Mouse (Mus musculus) limb, embryonic 15.5 days (tissue): ENCODE results near the gene Gm10318. TPM values are rescaled to one million over a fixed set of nuclear protein-coding genes. Genes with fewer than 3 reads are reported as not detected.

ENCODE experiments used
- ATAC-seq: fragments of 200-750 bp; cut with Nextera tagmentation; 2 replicates; pipeline ENCODE4 v1.8.0; 2017; ENCODE audit warnings: low read depth, moderate TSS enrichment; ENCODE audit not compliant: insufficient number of reproducible peaks, low FRiP score, low TSS enrichment
- H3K27ac ChIP-seq: fragments of 300-500 bp; sonication (generic); 2 replicates; pipeline ENCODE4 v1.5.1; 2015; ENCODE audit warnings: moderate library complexity, mild to moderate bottlenecking, inconsistent platforms
- H3K27me3 ChIP-seq: fragments of 300-500 bp; sonication (generic); 2 replicates; pipeline ENCODE4 v1.6.1; 2015; ENCODE audit warnings: inconsistent platforms
- H3K36me3 ChIP-seq: fragments of 300-500 bp; sonication (generic); 2 replicates; pipeline ENCODE4 v1.6.1; 2015; ENCODE audit warnings: inconsistent platforms
- H3K4me1 ChIP-seq: fragments of 300-500 bp; sonication (generic); 2 replicates; pipeline ENCODE4 v1.6.1; 2015; ENCODE audit warnings: inconsistent platforms
- H3K4me2 ChIP-seq: fragments of 300-500 bp; sonication (generic); 2 replicates; pipeline ENCODE4 v1.6.1; 2015; ENCODE audit warnings: mild to moderate bottlenecking, inconsistent platforms
- H3K4me3 ChIP-seq: fragments of 300-500 bp; sonication (generic); 2 replicates; pipeline ENCODE4 v1.5.1; 2015; ENCODE audit warnings: mild to moderate bottlenecking, inconsistent platforms
- H3K9ac ChIP-seq: fragments of 300-500 bp; sonication (generic); 2 replicates; pipeline ENCODE4 v1.6.1; 2015; ENCODE audit warnings: inconsistent platforms
- H3K9me3 ChIP-seq: fragments of 300-500 bp; sonication (generic); 2 replicates; pipeline ENCODE4 v1.6.1; 2016; ENCODE audit warnings: inconsistent platforms
- WGBS: fragments of 180-500 bp; shearing (Covaris S2); methylation state at CpG from one replicate; pipeline ENCODE4 v1.1.7; 2015; 5-methylcytosine and 5-hydroxymethylcytosine counted together
- polyA plus RNA-seq: library from polyadenylated mRNA; unstranded; fragments of >200 nt; fragmentation: Nextera tagmentation; extraction: Ambion mirVana; gene quantifications from 2 replicates; pipeline ENCODE4 v1.2.1, GENCODE M21; 2015

The Gm10318 gene
- polyA plus RNA-seq, 1 experiment from 2014 or later: not detected

DNA sequence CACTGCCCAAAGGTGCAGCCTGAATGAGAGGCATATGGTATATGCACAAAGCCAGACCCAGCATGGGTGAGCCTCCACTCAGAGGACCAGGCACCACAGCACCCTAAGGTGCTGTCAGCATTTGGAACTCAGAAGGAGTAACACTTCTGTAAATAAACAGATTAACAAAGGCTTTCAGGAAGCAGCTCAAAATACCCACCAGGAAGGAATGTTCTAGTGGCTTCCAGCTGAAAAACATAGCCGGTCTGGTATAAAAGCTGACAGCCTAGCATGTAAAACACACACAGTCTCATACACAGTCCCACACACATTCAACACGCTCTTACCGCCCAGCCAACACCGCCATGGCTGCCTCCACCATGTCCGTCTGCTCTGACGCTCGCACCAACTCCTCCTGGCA, 9.0 kb downstream of the Gm10318 start, which contains the start of gene Gm3285:
TSS of gene Gm3285 (plus strand) at position 301 of the 400 bp plus-strand sequence.
- WGBS: 58% methylated on average over 7 of the region's 7 CpGs
- Histone ChIP-seq H3K4me3 (no peak within 1 kb of the TSS), H3K4me2 (no peak within 1 kb of the TSS), H3K4me1 (0 out of 2 replicates have a peak, but pooled peaks cover 9% of the 10 kb centered on the region), H3K27ac (no peak within 1 kb of the TSS), H3K36me3 (no peaks in the 10 kb centered on the region), H3K9me3 (no peaks in the 10 kb centered on the region), H3K27me3 (no peaks in the 10 kb centered on the region), H3K9ac (no peak within 1 kb of the TSS)
- ATAC-seq: no peak

DNA sequence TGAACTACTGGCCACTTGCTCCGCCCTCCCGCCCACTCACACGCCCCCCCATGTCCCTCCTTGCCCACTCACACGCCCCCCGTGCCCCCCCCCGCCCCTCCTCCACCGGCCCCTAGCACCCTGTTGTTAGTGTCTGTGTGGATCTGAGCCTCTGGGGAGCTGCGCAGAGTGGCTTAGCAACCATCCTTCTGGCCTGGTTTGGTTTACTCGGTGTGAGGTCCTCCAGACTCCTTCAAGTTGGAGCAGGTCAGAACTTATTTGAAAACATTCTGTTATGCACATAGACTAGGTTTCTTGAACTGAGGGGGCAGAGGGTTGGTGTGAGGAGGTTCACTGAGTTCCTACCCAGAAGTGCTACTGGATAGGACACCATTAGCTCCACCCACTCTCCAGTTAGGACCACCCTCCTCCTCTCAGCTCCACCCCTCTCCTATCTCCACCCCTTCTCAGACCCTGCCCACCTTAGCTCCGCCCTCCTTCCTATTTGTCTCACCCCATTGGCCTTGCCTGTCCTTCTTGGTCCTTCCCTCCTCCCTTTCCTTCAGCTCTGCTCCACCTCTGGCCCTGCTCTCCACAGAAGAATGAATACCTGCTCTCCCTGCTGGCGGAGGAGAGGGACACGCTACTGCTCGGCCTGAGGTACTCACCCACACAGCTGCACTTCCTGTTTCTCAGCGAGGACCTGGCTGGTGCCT, 11.6 kb downstream of the Gm10318 start:
- no peaks in the 10 kb centered on the region for H3K36me3 ChIP-seq
- no peak overlapping the region for H3K9ac ChIP-seq
- no peaks in the 10 kb centered on the region for H3K9me3 ChIP-seq
- WGBS: 27% methylated on average over 14 of the region's 14 CpGs
- H3K27ac ChIP-seq: no peak overlapping the region
- H3K4me1 ChIP-seq: 0 out of 2 replicates have a peak, but pooled peaks cover 9% of the 10 kb centered on the region
- ATAC-seq: peak; percentile 78
- 0 out of 2 replicates have a peak overlapping the region, but pooled peaks have one; percentile 19 for H3K4me3 ChIP-seq
- H3K4me2 ChIP-seq: peak overlapping the region; percentile 38
- H3K27me3 ChIP-seq: no peaks in the 10 kb centered on the region

DNA sequence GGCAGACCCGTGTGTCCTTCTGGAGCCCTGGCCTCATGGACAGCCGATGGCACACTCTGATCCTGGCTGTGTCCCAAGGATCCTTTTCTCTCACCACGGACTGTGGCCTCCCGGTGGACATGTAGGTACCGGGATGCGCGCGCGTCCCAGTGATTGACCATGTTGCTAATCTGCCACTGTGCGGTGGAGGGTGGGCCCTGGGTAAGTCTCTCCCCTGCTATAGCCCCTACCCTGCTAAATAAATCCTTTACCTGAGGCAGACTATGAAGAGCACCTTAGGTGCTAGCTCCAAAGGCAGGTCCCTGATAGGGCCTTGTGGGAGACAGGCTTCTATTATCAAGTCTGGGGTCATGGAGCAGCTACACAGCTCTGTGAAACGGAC, 12.1 kb downstream of the Gm10318 start:
- no peaks in the 10 kb centered on the region for H3K27me3 ChIP-seq
- H3K4me2 ChIP-seq: peak overlapping the region; percentile 38
- H3K4me1 ChIP-seq: 0 out of 2 replicates have a peak, but pooled peaks cover 9% of the 10 kb centered on the region
- H3K27ac ChIP-seq: no peak overlapping the region
- no peak overlapping the region for H3K9ac ChIP-seq
- no peak for ATAC-seq
- H3K36me3 ChIP-seq: no peaks in the 10 kb centered on the region
- WGBS: 19% methylated on average over 11 of the region's 11 CpGs
- 0 out of 2 replicates have a peak overlapping the region, but pooled peaks have one; percentile 19 for H3K4me3 ChIP-seq
- H3K9me3 ChIP-seq: no peaks in the 10 kb centered on the region

DNA sequence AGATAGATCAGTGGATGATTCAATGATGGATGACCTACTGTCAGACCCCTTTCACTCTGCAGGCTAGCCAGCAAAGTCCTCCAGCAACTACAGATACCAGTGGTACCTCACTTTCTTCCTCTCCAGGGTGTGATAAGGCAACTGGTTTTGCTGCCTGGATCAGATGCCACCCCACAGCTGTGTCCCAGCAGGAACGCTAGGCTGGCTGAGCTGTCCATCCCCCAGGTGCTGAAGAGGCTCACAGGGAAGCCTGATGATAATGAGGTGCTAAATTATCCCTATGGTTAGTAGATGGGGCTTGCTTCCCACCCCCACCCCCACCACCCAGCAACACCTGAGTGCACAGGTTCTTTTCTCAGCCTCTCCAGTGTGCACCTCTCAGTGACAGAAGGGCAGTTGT, 14.9 kb downstream of the Gm10318 start:
- Histone ChIP-seq H3K4me1 (0 out of 2 replicates have a peak, but pooled peaks cover 9% of the 10 kb centered on the region), H3K4me2 (no peak overlapping the region), H3K36me3 (no peaks in the 10 kb centered on the region), H3K9me3 (no peaks in the 10 kb centered on the region), H3K27me3 (no peaks in the 10 kb centered on the region), H3K27ac (no peak overlapping the region), H3K4me3 (no peak overlapping the region), H3K9ac (no peak overlapping the region)
- WGBS: 8% methylated on average over 1 of the region's 1 CpGs
- no peak for ATAC-seq

DNA sequence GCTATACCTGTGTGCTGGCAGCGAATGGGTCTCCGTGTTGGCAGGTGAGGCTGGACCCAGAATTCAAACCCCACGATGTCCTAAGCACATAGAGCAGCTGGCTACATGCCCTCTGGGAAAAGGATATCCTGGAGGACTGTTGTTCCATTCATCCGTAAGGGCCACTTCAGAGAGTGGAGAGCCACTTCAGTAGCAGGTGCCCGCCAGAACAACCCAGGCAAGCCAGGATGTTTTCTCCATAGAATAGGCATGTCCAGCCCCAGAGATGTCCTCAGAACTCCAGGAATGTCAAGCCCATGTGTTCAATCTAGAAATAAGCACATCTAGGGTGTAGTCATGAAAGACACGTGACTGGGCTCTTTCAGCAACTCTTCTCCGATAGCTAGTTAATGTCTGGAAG, 17.0 kb downstream of the Gm10318 start:
- Histone ChIP-seq H3K27me3 (no peaks in the 10 kb centered on the region), H3K4me1 (0 out of 2 replicates have a peak, but pooled peaks cover 4% of the 10 kb centered on the region), H3K36me3 (no peaks in the 10 kb centered on the region), H3K4me2 (no peak overlapping the region), H3K27ac (no peak overlapping the region), H3K9me3 (no peaks in the 10 kb centered on the region), H3K9ac (no peak overlapping the region), H3K4me3 (no peak overlapping the region)
- no peak for ATAC-seq
- WGBS: 85% methylated on average over 7 of the region's 7 CpGs

DNA sequence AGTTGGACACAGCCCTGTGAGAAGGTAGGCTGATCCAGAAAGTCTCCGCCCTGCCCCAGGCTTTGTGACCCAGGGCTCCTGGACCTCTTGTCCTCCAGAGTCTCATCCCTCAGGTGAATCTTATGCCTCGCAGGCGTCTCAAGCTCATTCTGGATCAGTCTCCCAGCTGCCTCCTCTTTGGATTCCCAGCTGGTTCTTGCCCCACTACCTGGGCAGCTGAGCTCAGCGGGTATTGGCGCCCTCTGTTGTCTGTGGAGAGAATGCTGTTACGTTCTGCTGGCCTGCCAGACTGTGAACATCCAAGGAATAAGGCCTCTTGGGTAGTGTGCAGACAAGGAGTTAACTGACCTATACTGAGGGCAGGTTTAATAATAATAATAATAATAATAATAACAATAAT, 26.3 kb downstream of the Gm10318 start:
- 62% methylated on average over 6 of the region's 6 CpGs for WGBS
- Histone ChIP-seq H3K27me3 (no peaks in the 10 kb centered on the region), H3K9ac (no peak overlapping the region), H3K4me2 (no peak overlapping the region), H3K27ac (no peak overlapping the region), H3K36me3 (no peaks in the 10 kb centered on the region), H3K9me3 (no peaks in the 10 kb centered on the region), H3K4me3 (no peak overlapping the region), H3K4me1 (no peaks in the 10 kb centered on the region)
- no peak for ATAC-seq

DNA sequence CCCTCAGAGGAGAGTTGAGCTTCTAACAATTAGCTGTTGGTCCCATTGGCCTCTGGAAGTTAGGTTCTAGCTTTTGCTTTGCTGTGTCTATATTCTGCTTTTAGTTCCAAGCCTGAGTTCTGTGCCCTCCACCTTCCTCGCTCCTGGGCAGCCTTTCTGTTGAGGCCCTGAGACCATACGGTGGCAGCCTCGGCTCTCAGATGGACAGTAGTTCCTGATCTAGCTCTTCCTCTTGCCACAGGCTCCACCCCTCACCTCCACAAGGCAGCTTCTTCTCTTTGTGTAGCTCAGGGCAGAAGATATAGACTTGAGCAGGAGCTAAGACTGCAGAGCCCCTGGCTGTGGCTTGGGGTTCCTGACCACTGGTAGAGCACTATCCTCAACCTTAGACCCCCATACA, 27.6 kb downstream of the Gm10318 start:
- H3K4me3 ChIP-seq: no peak overlapping the region
- no peaks in the 10 kb centered on the region for H3K36me3 ChIP-seq
- no peak overlapping the region for H3K9ac ChIP-seq
- no peak overlapping the region for H3K4me2 ChIP-seq
- no peaks in the 10 kb centered on the region for H3K9me3 ChIP-seq
- WGBS: 75% methylated on average over 3 of the region's 3 CpGs
- no peaks in the 10 kb centered on the region for H3K27me3 ChIP-seq
- no peak for ATAC-seq
- no peak overlapping the region for H3K27ac ChIP-seq
- H3K4me1 ChIP-seq: no peaks in the 10 kb centered on the region

DNA sequence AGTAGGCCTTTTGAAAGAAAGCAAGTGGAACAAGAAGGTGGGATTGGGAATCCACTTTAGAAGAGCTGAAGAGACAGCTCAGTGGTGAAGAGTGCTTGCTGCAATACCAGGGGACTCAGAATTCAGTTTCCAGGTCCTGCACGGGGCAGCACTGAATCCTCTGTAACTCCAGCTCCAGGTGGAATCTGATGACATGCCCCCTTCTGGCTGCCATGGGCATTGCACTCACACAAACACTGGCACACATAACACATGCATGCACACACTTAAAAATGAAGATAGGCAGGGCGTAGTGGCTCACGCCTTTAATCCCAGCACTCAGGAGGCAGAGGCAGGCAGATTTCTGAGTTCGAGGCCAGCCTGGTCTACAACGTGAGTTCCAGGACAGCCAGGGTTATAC, 29.9 kb downstream of the Gm10318 start:
- H3K4me3 ChIP-seq: no peak overlapping the region
- H3K4me1 ChIP-seq: no peaks in the 10 kb centered on the region
- no peaks in the 10 kb centered on the region for H3K36me3 ChIP-seq
- ATAC-seq: no peak
- no peaks in the 10 kb centered on the region for H3K9me3 ChIP-seq
- H3K9ac ChIP-seq: no peak overlapping the region
- H3K27me3 ChIP-seq: no peaks in the 10 kb centered on the region
- H3K27ac ChIP-seq: no peak overlapping the region
- 80% methylated on average over 5 of the region's 5 CpGs for WGBS
- H3K4me2 ChIP-seq: no peak overlapping the region

DNA sequence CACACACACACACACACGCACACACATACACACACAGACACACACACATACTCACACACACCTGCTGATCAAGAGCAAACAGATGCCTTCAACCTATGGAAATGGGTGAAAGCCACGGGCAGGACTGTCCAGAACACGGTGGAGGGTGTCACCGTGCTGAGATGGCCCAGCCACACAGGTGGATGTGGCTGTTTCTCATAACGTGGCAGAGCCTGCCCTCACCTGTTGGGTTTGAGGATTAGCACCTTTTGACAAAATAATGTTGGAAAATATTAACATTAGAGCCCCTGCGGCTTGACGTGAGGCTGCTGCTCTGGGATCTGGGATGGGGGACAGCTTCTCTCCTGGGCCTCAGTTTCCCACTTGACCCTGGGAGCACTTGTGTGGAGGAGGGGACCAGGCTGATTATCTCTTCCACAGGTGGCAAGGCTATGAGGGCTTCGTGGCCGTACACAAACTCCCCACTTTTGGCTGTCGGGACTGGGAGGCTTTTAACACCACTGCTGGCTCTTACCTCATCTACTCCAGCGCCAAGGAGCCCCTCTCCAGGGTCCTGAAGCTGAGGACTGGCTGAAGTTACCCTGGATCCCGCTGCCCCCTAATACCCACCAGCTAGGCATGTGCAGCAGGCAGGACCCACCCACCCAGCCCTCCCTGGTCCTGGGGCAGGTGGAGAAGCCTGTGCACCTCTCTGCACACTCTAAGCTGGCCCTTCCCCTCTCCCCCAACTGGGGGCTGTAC, 33.5 kb downstream of the Gm10318 start:
- Histone ChIP-seq H3K9me3 (no peaks in the 10 kb centered on the region), H3K4me3 (no peak overlapping the region), H3K4me2 (no peak overlapping the region), H3K4me1 (no peaks in the 10 kb centered on the region), H3K36me3 (no peaks in the 10 kb centered on the region), H3K27me3 (no peaks in the 10 kb centered on the region), H3K9ac (no peak overlapping the region), H3K27ac (no peak overlapping the region)
- WGBS: 47% methylated on average over 12 of the region's 12 CpGs
- no peak for ATAC-seq

DNA sequence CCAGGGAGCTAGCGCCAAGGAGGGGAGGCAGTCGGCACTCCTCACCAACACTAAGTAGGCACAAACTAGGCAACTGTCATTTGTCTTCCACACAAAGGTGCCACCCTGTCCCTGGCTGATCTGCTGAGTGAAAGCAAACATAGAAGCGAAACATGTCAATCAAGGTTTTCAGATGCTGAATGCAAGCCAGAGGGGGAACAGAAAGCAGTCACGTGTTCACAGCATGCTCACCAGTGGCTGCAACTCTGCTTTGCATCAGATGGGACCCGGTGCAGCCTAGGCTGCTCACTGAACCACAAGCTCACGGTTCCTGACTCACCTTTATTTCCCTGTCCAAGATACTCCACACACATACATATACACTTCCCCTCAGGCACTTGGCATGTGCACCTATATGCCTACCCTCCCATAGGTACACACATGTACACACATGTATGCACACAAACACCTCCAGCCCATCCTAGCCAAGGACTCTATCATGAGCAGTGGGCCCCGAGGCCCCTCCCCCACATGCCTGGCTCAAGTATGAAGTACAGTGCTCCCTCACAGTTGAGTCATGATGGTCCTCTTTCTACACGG, 38.4 kb downstream of the Gm10318 start:
- Histone ChIP-seq H3K4me3 (no peak overlapping the region), H3K36me3 (no peaks in the 10 kb centered on the region), H3K9ac (no peak overlapping the region), H3K4me1 (no peaks in the 10 kb centered on the region), H3K9me3 (no peaks in the 10 kb centered on the region), H3K27me3 (no peaks in the 10 kb centered on the region), H3K27ac (no peak overlapping the region), H3K4me2 (no peak overlapping the region)
- 85% methylated on average over 8 of the region's 8 CpGs for WGBS
- no peak for ATAC-seq

DNA sequence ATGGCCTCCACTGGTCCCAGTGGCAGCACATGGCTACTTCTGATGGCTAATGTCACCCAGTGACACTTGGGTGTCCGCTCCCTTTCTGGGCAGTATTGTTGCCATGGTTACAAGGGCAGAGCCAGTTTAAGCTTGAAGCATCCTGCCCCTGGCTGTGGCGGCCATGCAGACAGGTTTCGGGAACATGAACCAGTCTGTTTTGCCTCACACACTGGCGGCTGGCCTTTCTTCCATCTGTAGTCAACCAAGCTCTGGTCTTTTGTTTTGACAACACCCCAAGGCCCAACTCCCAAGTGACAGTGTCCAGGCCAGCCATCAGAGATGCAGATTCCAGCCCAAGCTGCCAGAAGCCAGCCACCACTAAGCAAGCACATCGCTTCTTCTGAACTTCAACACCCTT, 42.9 kb downstream of the Gm10318 start:
- H3K27me3 ChIP-seq: no peaks in the 10 kb centered on the region
- H3K27ac ChIP-seq: no peak overlapping the region
- no peak for ATAC-seq
- H3K9ac ChIP-seq: no peak overlapping the region
- H3K9me3 ChIP-seq: no peaks in the 10 kb centered on the region
- H3K4me2 ChIP-seq: no peak overlapping the region
- WGBS: 61% methylated on average over 5 of the region's 5 CpGs
- H3K4me1 ChIP-seq: no peaks in the 10 kb centered on the region
- no peak overlapping the region for H3K4me3 ChIP-seq
- no peaks in the 10 kb centered on the region for H3K36me3 ChIP-seq

DNA sequence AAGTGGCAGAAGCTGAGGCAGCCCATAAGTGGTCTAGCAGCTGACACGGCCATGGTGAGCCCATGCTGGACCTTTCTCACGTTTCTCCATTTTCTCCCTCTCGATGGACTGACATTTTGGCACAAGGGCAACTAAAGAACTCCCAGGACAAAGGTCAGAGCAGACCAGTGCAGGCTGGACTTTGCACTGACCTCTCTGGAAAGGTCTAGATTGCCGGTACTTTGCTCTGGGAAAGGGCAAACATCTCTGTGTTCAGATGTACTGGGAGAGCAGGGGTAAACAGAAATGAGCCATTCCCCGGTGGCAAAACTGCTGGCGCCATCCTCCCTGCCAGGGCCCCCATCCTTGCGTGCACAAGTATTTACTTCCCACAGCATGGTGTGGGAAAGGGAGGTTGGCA, 47.5 kb downstream of the Gm10318 start:
- no peak for ATAC-seq
- Histone ChIP-seq H3K9me3 (no peaks in the 10 kb centered on the region), H3K9ac (no peak overlapping the region), H3K36me3 (no peaks in the 10 kb centered on the region), H3K27me3 (0 out of 2 replicates have a peak, but pooled peaks cover 6% of the 10 kb centered on the region), H3K4me1 (peaks cover 20% of the 10 kb centered on the region), H3K27ac (no peak overlapping the region), H3K4me2 (no peak overlapping the region), H3K4me3 (no peak overlapping the region)
- WGBS: 82% methylated on average over 7 of the region's 7 CpGs
